Mouse (Mus musculus) myocyte (in vitro differentiated cells): ENCODE results near the gene 2410137M14Rik. TPM values are rescaled to one million over a fixed set of nuclear protein-coding genes. Genes with fewer than 3 reads are reported as not detected.

Experiments used
- H3K27me3 ChIP-seq: one replicate; pipeline ENCODE4 v1.6.1; 2011; ENCODE audit not compliant: control insufficient read depth, insufficient read depth, insufficient read length
- H3K36me3 ChIP-seq: one replicate; pipeline ENCODE4 v1.6.1; 2011; ENCODE audit not compliant: control insufficient read depth, insufficient read depth
- H3K4me2 ChIP-seq: one replicate; pipeline ENCODE4 v1.6.1; 2011; ENCODE audit warnings: low read depth, control low read depth
- H3K4me3 ChIP-seq: one replicate; pipeline ENCODE4 v1.5.1; 2011; ENCODE audit warnings: mild to moderate bottlenecking, control low read depth, moderate library complexity
- H3K79me2 ChIP-seq: one replicate; pipeline ENCODE4 v1.6.1; 2011; ENCODE audit not compliant: control insufficient read depth, insufficient read depth
- H3ac ChIP-seq: one replicate; pipeline ENCODE4 v1.6.1; 2011; ENCODE audit not compliant: control insufficient read depth, insufficient read length
- CEBPB ChIP-seq: IDR thresholded peaks from 2 replicates; pipeline ENCODE4 v1.6.1; 2011; ENCODE audit warnings: mild to moderate bottlenecking, moderate library complexity; ENCODE audit not compliant: poor library complexity, insufficient read depth, severe bottlenecking
- E2F4 ChIP-seq: IDR thresholded peaks from one replicate; pipeline ENCODE4 v1.6.1; 2011; ENCODE audit warnings: mild to moderate bottlenecking, control low read depth, moderate library complexity; ENCODE audit not compliant: insufficient read depth
- MAX ChIP-seq: IDR thresholded peaks from one replicate; pipeline ENCODE4 v1.6.1; 2011; ENCODE audit warnings: low read depth, mild to moderate bottlenecking, control low read depth
- MYOD1 ChIP-seq, 3 experiments: IDR thresholded peaks; one replicate each; pipeline ENCODE4 v1.6.1; 2011; ENCODE audit warnings: control low read depth in 2 of 3, low read depth in 2 of 3, mild to moderate bottlenecking in 2 of 3, moderate library complexity in 1 of 3; ENCODE audit not compliant: insufficient read length in 2 of 3, control insufficient read depth in 1 of 3
- MYOG ChIP-seq, 3 experiments: IDR thresholded peaks; one replicate each; pipeline ENCODE4 v1.6.1; 2011; ENCODE audit warnings: control low read depth in 2 of 3, low read depth in 2 of 3, mild to moderate bottlenecking in 2 of 3; ENCODE audit not compliant: insufficient read length in 2 of 3, control insufficient read depth in 1 of 3, insufficient read depth in 1 of 3
- POLR2A ChIP-seq: IDR thresholded peaks from one replicate; pipeline ENCODE4 v1.6.1; 2011; ENCODE audit warnings: low read depth, mild to moderate bottlenecking, control low read depth, moderate library complexity; ENCODE audit not compliant: insufficient read length
- POLR2AphosphoS2 ChIP-seq: IDR thresholded peaks from one replicate; pipeline ENCODE4 v1.6.1; 2011; ENCODE audit warnings: low read depth, control low read depth; ENCODE audit not compliant: insufficient read length
- REST ChIP-seq: IDR thresholded peaks from one replicate; pipeline ENCODE4 v1.6.1; 2011; ENCODE audit warnings: mild to moderate bottlenecking, control low read depth, moderate library complexity; ENCODE audit not compliant: insufficient read depth, insufficient read length
- SRF ChIP-seq: IDR thresholded peaks from one replicate; pipeline ENCODE4 v1.6.1; 2011; ENCODE audit warnings: low read depth; ENCODE audit not compliant: control insufficient read depth, insufficient read length
- TCF12 ChIP-seq: IDR thresholded peaks from one replicate; pipeline ENCODE4 v1.6.1; 2011; ENCODE audit warnings: mild to moderate bottlenecking, control low read depth; ENCODE audit not compliant: poor library complexity, insufficient read depth, severe bottlenecking
- TCF3 ChIP-seq: IDR thresholded peaks from one replicate; pipeline ENCODE4 v1.6.1; 2011; ENCODE audit warnings: low read depth, control low read depth; ENCODE audit not compliant: insufficient read length
- USF1 ChIP-seq: IDR thresholded peaks from one replicate; pipeline ENCODE4 v1.6.1; 2011; ENCODE audit warnings: low read depth, mild to moderate bottlenecking, control low read depth, moderate library complexity
- polyA plus RNA-seq: library from polyadenylated mRNA; unstranded; fragments of >200 nt; fragmentation: generic; extraction: Trizol; gene quantifications from one replicate; pipeline ENCODE4 v1.2.1, GENCODE M21; 2012; ENCODE audit warnings: missing spikeins

The 2410137M14Rik gene
- polyA plus RNA-seq: not detected

DNA sequence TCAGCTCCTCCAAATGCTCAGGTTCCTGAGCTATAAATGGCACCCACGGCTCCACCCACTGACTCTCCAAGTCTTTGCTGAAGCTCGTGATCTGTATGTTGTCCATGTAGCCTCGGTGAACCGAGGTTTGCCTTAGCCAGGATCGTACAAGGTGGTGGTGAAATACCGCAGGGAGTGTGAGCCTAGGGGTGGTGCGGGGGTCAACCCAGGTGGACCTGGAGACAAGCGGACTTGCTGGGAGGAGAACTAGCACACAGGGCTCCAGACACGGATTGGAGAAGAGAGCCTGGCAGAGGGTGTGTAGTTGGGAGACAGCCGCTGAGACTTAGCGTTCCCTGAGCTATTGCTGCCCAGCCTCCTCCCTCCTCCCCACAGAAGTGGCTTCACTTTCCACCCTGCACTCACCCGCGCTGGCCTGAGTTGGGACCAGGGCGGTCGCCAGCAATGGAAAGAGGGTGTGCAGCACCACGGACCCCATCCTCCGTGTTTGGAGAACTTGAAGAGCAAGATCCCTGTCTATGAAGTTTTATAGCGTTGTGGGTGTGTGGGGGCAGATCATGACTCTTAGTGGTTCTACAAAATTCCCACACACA is at the start of gene 2410137M14Rik:
Gene 2410137M14Rik (minus strand): TSS at position 17 of the 593 bp plus-strand sequence.
- Histone ChIP-seq H3K4me3 (no peak within 1 kb of the TSS), H3K79me2 (no peaks in the 10 kb centered on the region), H3K4me2 (peak within 1 kb of the TSS; percentile 3), H3ac (no peak within 1 kb of the TSS), H3K36me3 (no peaks in the 10 kb centered on the region), H3K27me3 (peaks cover 21% of the 10 kb centered on the region)
- TF ChIP-seq REST: no peak

DNA sequence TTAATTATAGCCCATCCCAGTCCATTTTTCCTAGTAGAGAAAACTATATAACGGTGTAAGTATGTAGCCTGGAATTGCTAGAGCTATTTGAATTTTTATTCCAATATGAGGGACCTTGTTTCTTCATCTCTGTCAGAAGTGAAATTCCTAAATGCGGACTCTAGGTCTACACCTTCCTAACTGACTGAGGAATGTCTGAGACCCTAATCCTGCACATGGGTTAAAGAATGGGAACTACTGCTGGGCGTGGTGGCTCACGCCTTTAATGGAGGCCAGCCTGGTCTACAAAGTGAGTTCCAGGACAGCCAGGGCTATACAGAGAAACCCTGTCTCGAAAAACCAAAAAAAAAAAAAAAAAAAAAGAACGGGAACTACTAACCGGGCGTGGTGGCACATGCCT is 48.1 kb upstream of the 2410137M14Rik start:
- no peaks in the 10 kb centered on the region for H3K79me2 ChIP-seq
- H3K4me2 ChIP-seq: peak overlapping the region; percentile 48
- peaks cover 5% of the 10 kb centered on the region for H3K36me3 ChIP-seq
- TF ChIP-seq MYOG (IDR thresholded peaks at IDR 0.05; ENCODE audit: control insufficient read depth in 1 of 3, insufficient read depth in 1 of 3, insufficient read length in 2 of 3, low read depth in 2 of 3) (no peak), MAX (no peak), MYOD1 (IDR thresholded peaks at IDR 0.05; ENCODE audit: control insufficient read depth in 1 of 3, insufficient read length in 2 of 3, low read depth in 2 of 3) (no peak), POLR2A (no peak), USF1 (no peak), TCF12 (no peak), REST (no peak), SRF (no peak), E2F4 (no peak), CEBPB (no peak), TCF3 (no peak), POLR2AphosphoS2 (no peak)
- no peak overlapping the region for H3ac ChIP-seq
- no peaks in the 10 kb centered on the region for H3K27me3 ChIP-seq
- peak overlapping the region; percentile 24 for H3K4me3 ChIP-seq

DNA sequence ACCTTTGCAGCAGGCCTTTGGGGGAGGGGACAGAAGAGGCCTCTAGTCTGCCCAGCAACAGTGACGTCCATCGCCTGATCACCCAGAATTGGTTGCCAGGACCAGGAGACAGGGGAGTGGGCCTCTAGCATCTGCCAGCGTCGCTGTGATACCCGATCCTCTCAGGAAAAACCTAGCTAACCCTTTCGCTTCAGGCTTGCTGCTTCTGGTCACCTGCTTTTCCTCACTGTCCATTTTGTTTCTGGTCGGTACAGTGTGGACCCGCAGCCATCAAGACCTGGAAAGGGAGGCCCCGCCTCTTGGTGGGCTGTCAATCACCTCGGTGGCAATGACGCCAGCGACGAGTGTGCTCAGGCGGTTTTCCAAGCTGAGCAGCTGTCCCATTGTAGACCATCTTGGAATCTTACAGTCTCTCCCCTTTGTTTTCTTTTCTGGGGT is 47.7 kb upstream of the 2410137M14Rik start:
- H3K79me2 ChIP-seq: no peaks in the 10 kb centered on the region
- H3K36me3 ChIP-seq: peaks cover 5% of the 10 kb centered on the region
- TF ChIP-seq CEBPB (no peak), E2F4 (no peak), USF1 (no peak), TCF3 (no peak), MYOD1 (IDR thresholded peaks at IDR 0.05; ENCODE audit: control insufficient read depth in 1 of 3, insufficient read length in 2 of 3, low read depth in 2 of 3) (peak in 1 of 3 experiments; percentile 68), MYOG (IDR thresholded peaks at IDR 0.05; ENCODE audit: control insufficient read depth in 1 of 3, insufficient read depth in 1 of 3, insufficient read length in 2 of 3, low read depth in 2 of 3) (peak; percentile 35 to 77 (median 63)), POLR2AphosphoS2 (no peak), TCF12 (peak; percentile 28), MAX (no peak), SRF (no peak), REST (no peak), POLR2A (no peak)
- peak overlapping the region; percentile 24 for H3K4me3 ChIP-seq
- peak overlapping the region; percentile 48 for H3K4me2 ChIP-seq
- H3ac ChIP-seq: no peak overlapping the region
- no peaks in the 10 kb centered on the region for H3K27me3 ChIP-seq

DNA sequence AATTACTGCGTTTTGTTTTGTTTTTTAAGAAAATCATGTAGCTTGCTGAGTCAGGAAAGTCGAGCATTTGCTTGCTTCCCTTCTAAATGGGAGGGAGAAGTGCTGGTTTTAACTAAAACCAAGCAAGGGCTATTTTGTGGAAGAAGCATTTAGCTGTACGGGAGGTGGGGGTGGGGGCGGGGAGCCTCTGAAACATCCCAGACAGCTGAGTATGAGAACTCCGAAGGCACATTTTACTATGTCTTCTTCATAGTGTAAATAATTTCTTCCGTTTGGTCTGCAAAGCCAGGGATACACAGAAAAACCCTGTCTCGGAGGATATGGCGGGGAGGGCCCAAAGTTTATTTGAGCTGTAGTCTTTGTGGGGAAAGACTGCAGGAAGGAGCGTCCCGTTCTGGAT is 47.2 kb upstream of the 2410137M14Rik start:
- H3K79me2 ChIP-seq: no peaks in the 10 kb centered on the region
- TF ChIP-seq MYOD1 (IDR thresholded peaks at IDR 0.05; ENCODE audit: control insufficient read depth in 1 of 3, insufficient read length in 2 of 3, low read depth in 2 of 3): no peak
- no peak for TF ChIP-seq MAX
- TF ChIP-seq TCF3: no peak
- H3K27me3 ChIP-seq: no peaks in the 10 kb centered on the region
- peak overlapping the region; percentile 24 for H3K4me3 ChIP-seq
- peak overlapping the region; percentile 48 for H3K4me2 ChIP-seq
- peaks cover 5% of the 10 kb centered on the region for H3K36me3 ChIP-seq
- no peak overlapping the region for H3ac ChIP-seq

- no peaks in the 10 kb centered on the region for H3K27me3 ChIP-seq
- H3K79me2 ChIP-seq: no peaks in the 10 kb centered on the region
- no peak for TF ChIP-seq MYOD1 (IDR thresholded peaks at IDR 0.05; ENCODE audit: control insufficient read depth in 1 of 3, insufficient read length in 2 of 3, low read depth in 2 of 3)
- no peak for TF ChIP-seq SRF
- no peak for TF ChIP-seq CEBPB
- TF ChIP-seq TCF3: no peak
- no peak overlapping the region for H3ac ChIP-seq
- H3K36me3 ChIP-seq: peaks cover under 1% of the 10 kb centered on the region
- no peak overlapping the region for H3K4me3 ChIP-seq
- H3K4me2 ChIP-seq: no peak overlapping the region
These were observed 46.4 kb upstream of the 2410137M14Rik start for GRCm38 (mm10) chr17:37027486-37027885.
